Mouse (Mus musculus) left cerebral cortex, postnatal 36 days (tissue): ENCODE results near the gene Galk2. TPM values are rescaled to one million over a fixed set of nuclear protein-coding genes. Genes with fewer than 3 reads are reported as not detected.

Source experiments
- DNase-seq, 2 experiments: peaks; one replicate each; pipeline ENCODE4 v3.0.0; 2021 to 2022; ENCODE audit warnings: low spot score in 2 of 2, mixed read lengths in 1 of 2
- intact Hi-C: fragments of 180-260 bp; cut with DNase I; formaldehyde crosslinking; loops from one replicate; pipeline ENCODE4 v1.15.1; 2025
- total RNA-seq, 2 experiments: library from RNA; stranded (reverse); gene quantifications; 2 replicates each; pipeline ENCODE4 v1.2.3; 2021

Galk2 gene
- total RNA-seq, 2 experiments from 2014 or later: 27.0 to 29.4 TPM

DNA sequence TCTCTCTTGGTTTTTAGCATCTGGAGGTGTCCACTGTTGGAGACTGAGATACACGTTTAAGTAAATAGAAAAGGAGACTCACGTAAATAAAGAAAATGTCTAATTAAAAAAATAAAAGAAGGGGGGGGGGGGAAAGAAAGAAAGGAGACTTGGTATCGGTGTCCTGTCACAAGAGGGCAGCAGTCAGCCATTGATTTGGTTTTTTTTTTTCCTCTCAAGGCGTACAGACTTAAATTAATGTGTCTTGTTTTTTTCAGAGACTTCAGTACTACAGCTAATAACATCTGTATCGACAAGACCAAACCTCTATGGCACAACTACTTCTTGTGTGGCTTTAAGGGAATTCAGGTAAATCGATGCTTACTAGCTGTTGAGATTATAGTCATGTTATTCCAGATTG is 34.2 kb downstream of the Galk2 start:
- intact Hi-C loops: loop anchor here (2.0 to 10.0 kb wide), 5 partner anchors 142 to 629 kb away; partner anchors contain the start of gene Fgf7
- no peak for DNase-seq

DNA sequence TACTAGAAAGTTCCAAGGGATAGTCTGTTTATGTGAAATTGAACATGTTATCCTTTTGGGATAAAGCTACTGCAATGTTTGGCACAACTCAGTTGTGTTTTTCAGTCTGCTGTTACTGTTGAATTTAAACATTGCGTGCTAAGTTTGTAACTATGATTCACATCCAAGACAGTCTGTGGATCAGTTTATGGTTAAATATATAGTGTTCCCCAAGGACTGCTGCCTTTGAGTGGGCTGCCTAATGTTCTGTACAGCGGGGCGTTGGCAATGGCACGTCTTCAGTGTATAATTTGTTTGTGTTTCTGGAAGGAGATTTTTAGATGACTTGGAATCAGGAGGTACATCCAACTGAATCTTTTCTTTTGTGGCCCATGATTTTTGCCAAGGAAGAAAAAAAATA is 36.2 kb downstream of the Galk2 start:
- peak in 1 of 2 experiments; percentile 11 for DNase-seq
- intact Hi-C loops: loop anchor here (10.0 kb wide), 2 partner anchors 350 to 530 kb away; no protein-coding TSS in a partner anchor

DNA sequence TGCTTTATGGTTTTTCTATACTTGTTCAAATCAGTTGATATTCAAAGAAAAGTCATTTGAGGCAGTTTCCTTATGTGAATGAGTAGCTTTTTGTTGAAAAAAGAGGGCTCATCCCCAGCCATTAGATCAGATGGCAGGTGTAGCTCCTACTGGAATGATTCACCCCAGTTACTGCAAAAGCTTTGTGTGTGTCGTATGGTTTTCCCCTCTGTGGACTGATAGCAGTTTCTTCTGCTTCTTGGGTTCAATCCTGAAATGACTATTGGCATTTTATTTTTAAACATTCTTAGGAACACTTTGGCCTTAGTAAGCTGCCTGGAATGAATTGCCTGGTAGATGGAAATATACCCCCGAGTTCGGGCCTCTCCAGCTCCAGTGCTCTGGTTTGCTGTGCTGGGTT is 37.4 kb downstream of the Galk2 start:
- intact Hi-C loops: loop anchor here (10.0 kb wide), 2 partner anchors 348 to 528 kb away; no protein-coding TSS in a partner anchor
- DNase-seq: no peak

DNA sequence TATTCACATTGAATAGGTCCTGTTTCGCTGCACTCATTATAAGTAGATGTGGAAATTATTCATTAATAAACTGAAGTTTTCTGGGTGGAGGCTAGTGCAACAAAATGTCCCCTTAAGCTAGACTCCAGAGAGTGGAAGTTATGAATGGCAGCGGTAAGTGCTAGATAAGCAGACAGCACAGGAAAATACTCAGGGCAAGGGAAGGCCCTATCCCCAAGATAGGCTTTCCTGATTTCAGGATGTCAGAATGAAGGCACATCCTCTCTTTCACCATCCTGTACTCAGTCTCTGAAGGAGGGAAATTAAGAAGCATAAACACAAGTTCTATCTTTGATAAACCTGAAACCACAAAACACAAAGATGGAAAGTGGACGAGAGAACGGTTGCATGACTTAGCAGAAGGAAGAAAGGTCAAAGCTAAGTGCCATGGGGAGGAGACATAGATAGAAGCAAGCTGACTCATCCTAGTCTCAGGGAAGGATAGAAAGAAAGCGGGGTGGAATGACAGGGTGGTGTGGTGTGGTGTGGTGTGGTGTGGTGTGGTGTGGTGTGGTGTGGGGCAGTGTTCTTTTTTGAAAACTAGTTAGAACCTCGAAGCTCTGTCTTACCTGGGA is 42.0 kb downstream of the Galk2 start:
- no peak for DNase-seq
- intact Hi-C loops: no loop called here

DNA sequence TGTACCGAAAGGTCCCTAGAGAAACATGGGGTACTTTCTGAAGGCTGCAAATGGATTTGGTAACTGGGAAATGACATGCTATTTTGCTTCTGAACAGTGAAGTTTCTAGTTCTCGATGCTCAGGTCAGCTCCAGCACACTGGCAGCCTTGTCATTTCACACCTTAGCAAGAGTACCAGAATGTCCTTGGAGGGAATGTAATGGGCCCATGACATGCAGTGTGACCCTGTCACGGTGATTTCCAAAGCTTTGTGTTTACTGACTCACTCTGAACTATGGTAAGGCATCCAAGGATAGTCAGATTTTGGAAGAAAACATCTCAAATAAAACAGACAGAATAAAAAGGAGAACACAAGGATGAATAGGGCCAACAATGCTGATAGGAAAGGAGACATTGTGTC is 42.5 kb downstream of the Galk2 start:
- no peak for DNase-seq
- intact Hi-C loops: no loop called here

DNA sequence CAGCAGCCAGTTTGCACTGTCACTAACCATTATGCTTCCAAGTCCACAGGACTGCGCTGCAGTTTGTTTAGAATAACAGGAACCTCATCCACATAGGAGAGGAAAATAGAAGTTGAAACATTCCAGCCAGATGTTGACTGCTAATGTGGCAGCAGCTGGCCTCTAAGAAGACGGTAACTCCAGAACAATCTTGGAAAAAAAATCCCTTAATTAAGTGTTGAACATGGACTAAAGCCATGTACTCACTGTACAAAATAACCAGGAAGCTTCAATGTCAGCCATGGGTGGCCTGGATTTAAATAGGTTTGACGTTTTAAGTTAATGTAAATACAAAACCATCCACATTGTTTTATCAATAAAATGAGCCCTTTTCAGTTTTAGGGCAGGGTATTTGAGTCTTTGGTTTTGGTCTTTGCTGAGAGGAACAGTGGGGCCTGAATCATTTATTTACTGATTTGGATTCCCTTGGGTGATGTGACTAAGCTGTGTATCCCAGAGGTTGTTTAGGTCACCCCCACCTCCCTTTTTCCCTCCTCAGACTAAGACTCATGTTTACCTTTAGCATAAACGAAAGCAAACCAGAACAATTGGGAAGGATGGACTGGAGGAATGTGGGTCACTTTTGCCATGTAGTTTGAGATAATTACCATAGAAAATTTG is 47.6 kb downstream of the Galk2 start:
- intact Hi-C loops: no loop called here
- no peak for DNase-seq

DNA sequence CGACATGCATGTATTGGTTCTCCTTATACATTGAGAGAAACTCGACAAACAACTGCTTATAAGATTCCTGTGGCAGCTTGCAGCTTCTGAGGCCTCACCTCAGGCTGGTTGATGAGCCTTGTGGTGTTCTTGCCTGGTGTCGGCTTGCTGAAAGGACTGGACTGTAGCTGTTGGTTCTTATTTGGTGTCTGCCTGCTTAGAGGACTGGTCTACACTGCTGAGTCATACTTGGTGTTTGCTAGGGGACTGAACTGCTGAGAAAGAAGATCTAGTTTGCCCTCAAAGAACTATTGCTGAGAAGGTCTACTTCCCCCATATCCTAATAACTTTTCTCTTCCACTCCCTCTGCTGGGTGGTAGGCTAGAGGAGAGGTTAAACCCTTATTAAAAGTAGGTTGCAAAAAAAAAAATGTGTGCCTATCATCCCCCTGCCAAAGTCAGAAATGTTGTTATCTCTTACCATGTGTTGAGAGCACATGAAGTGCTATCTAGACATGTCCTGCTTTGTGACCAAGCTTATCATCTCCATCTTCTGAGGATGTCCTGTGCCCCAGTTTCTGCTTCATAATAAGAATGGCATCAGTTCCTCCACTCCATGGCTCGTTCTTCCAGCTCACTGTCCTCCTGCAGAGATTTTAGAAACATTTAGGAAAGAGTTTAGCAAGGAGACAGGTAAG is 48.8 kb downstream of the Galk2 start:
- no peak for DNase-seq
- intact Hi-C loops: no loop called here

DNA sequence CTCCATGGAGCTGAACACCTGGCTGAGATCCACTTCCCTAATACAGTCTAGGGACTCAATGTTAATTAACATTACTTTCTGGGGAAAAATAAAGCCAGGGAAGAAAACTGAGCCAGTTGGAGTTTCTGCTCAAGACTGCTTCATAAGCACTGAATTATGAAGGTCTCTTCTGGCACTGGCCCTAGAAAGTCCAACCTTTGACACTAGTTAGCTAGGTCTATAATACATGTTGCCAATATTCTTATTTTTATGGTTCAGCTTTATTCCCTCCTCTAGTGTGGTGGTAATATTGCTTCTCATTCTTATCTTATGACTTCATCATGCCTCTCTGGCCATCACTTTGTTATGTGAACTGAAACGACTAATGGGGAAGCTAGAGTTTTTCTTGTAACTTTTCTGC is 55.3 kb downstream of the Galk2 start:
- DNase-seq: no peak
- intact Hi-C loops: no loop called here

DNA sequence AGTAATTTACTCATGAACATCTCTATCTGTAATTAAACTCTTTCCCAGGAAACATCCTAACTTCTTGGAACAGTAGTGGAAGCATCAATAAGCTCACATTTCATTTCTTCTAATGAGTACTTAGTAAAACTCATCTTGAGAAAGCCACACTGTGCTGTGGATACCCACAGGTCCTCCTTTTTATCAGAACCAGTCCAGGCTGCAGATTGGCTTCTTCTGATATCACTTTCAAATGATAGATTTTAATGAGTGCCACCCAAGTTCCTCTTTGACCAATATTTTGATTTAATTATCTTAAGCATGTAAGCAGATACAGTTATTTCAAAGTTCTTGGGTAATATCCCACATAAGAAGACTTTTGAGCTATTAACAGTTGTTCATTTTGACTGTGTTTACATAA is 55.8 kb downstream of the Galk2 start:
- intact Hi-C loops: no loop called here
- DNase-seq: no peak

DNA sequence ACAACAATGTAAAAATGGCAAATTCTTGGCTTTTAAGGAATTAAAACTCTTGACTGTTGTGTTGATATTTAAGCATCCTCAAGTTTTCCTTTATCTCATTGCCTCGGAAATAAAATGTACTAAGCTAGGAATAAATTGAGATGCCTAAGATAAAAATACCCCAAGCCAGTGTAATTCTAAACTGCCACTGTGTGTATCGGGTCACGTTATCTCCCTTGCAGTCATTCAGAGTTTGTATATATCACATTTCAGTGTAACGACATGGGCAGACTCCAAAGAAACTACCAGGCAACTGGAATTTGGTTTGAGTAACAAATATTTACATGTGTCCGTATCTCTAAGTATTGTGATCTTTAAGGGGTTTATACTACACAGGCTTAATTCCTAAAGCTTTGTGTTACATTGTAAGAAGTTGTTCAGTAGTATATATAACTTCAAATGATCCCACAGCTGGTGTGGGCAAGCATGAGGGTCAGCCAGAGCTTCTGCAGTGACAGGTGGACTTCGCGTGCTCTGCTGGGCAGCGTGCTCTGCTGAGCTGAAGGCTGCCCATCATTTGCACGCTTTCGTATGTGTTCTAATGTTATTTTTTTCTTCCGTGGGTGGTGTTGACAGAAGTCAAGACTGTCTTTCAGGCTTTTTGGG is 57.9 kb downstream of the Galk2 start:
- intact Hi-C loops: no loop called here
- no peak for DNase-seq

DNA sequence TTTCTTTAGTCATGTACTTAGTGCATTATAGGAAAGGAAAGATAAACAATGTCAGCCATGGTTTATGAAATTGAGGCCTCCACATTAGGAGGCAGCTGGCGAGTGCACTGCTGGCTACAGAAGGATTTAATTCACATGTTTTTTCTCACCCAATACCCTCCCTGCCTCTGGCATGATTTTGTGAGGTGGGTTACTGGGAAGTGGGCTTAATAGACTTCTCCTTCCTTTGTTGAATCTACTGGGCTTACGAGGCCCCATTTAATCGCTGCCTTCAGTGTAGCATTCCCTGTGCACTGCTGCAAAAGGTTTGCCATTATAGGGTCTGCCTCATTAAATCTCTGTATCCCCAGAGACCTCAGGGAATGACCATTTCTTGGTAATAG is 58.4 kb downstream of the Galk2 start:
- intact Hi-C loops: no loop called here

DNA sequence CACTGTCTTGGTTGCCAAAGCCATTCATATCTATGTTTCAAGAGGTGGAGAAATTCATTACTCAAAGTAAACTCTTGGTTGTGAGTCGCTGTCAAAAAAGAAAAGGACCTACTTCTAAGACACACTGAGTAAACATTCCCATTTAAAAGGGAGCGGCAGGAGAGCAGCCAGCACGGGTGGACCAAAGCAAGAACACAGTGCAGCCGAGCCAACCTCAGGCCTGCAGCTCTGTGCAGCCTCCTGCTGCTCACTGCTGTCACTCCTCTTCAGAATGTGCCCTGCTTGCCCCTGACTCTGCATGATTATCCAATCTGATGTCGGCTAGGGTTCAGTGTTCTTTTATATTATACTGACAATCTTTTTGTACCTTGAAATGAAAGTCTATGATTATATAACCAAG is 62.4 kb downstream of the Galk2 start:
- intact Hi-C loops: no loop called here
- no peak for DNase-seq

More for the DNA sequence above, 58.4 kb downstream of the Galk2 start:
- DNase-seq: no peak

DNA sequence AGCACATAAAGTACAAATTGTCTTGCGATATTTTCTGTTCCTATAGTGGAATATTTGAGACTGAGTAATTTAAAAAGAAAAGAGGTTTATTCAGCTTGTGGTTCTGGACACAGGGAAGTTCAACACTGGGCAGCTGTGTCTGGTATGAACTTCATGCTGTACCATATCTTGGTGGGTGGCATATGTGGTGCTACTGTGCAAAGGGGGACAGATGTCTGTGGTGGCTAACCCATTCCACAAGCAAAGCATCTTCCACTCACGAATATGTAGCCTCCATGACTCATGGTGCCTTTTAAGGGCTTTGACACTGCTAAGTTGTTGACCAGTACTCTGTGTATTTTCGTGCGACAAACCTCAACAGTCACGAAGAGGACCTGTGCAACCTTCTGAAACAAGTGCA is 63.2 kb downstream of the Galk2 start:
- intact Hi-C loops: no loop called here
- DNase-seq: no peak

DNA sequence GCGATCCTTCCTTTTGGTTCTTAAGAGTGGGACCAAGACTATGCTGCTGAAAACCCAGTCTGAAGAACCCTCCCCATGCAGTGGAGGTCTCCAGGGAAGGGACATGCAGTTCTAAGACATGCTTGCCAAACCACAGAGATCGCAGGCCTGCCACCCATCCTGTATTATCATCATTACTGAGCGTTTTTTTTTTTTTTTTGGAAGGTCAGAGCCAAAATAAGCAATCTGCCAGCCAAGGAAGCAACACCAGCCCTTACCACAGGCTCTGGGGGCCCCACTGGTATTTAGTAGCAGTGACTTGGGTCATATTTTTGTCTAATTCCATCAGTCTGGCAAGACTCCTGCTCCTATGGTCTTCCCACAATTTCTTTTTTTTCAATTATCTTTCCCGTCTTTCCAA is 64.0 kb downstream of the Galk2 start:
- no peak for DNase-seq
- intact Hi-C loops: no loop called here

DNA sequence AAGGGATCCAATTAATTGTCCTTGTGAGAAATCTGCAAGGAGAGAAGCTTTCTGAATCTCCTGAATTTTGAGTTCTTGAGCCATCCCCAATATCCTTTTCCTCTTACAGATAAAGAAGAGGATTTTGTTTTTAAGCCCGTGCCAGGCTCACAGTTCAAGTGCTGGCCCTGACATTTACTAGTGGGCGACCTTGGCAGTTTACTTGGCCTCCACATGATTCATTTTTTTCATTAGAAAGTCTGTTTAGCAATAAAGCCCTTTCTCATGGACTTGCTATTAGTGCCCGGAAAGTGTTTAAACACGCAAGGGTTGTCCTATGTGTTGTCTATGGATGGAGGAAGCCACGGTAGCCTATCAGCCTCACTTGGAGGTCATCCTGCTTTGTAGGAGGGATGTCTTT is 64.4 kb downstream of the Galk2 start:
- DNase-seq: no peak
- intact Hi-C loops: no loop called here

DNA sequence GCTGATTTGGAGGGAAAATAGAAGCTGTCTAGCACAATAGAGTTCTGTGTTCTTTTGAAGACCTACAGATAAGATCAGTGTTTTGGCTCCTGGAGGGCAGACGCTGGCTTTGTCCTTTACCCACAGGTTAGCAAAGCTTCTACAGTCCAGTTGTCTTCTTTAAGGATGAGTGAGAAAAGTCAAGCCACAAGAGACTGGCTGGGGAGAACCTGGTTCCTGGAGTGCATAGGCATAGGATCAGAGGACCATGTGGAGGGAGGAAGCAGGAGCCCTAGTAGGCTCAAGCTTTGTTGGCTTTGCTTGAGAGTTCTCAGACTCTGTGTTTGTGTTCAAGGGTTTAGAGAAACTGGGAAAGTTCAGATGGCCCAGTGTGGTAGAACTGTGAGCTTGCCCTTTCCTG is 65.6 kb downstream of the Galk2 start:
- intact Hi-C loops: no loop called here
- DNase-seq: no peak

DNA sequence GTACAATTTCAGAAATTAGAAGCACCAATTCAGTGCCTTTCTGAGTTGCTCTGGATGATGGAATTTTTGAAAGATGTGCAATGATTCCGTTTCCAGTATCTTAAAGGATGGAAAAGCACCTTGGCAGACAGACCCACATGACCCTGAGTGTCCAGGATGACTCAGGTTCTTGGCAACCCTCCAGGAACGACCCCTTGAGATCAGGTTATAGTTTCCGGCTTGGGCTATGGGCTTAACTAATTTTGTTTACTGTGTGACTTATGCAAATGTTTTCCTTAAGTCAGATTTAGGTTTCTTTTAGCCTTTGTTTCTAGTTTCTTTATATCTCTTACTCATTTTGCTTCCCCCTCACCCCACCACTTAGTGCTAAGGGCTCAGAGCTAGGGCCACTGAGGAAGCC is 66.2 kb downstream of the Galk2 start:
- intact Hi-C loops: no loop called here
- no peak for DNase-seq

DNA sequence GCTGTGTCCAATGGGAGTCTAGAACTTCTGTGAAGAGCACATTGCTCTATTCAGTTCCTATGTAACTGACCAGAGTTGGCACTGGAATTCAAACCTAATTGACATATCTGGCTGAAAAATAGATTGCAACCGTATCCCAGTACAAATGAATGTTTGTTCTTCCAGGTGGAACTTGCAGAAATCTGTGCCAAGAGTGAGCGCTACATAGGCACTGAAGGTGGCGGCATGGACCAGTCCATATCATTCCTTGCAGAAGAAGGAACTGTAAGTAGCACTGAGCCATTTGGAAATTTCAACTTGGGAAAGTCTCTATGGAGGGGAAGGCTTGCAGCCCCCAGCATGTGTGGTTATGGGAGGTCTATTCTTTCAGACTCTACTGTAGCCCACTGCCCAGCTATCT is 70.5 kb downstream of the Galk2 start:
- intact Hi-C loops: no loop called here
- no peak for DNase-seq

DNA sequence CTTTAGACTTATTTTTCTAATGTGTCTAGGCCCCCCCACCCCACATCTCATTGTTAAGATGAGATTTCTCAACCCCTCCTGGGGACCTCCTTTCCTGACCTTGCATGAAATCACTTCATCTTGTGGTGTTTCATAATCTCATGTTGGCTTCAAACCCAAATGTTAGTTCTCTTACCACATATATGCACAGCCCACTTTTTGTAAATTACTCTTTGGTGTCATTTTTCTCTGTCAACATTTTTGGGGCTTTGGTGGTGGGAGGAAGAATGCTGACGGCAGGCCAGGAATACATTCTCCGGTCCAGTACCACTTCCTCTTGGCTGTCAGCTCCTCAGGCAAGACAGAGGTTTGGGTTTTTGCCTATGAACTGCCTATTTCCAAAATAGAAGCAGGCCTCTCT is 71.0 kb downstream of the Galk2 start:
- intact Hi-C loops: no loop called here
- DNase-seq: no peak

DNA sequence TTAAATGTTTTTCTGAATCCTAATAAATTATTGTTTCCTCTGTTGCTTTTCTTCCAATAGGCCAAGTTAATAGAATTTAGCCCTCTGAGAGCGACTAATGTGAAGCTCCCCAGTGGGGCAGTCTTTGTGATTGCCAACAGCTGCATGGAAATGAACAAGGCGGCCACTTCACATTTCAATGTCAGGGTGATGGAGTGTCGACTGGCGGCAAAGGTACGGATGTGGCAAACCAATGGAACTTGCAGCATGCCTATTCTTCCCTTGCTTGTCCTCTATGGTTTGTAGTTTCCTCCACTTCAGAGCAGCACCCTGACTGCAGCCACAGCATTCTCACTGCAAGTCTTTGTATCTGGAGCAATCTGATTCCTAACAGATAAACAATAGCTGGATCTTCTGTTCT is 72.3 kb downstream of the Galk2 start:
- intact Hi-C loops: no loop called here
- no peak for DNase-seq

DNA sequence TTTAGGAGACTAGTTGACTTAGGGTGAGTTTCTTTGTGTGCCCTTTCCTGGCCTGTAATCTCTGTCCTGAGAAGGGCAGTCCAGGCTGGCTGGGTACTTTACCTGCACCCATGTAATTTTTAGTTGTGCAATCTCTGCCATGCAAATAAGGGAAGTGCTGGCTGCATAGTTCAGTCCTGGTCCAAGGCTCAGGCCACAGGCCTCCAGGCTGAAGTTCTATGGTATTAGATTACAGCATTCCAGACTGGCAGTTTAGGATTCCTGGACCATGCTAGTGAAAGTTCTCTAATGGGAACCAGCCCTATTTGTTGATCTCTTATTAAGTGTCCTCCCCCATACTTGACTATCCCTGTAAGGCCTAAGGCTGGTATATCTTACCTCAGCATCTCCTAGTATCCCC is 73.8 kb downstream of the Galk2 start:
- DNase-seq: no peak
- intact Hi-C loops: no loop called here
